Comparison of ENCODE assay signal across 20 mouse cellular contexts in genomic region chr5:102013781-102014180, GRCm38 (mm10). TPM values are rescaled to one million over a fixed set of nuclear protein-coding genes. Genes with fewer than 3 reads are reported as not detected.
DNase-seq lines count a peak whose midpoint lies in the region; ATAC-seq and TF ChIP-seq lines count a peak whose summit lies in the region.
"Had no signal": no experiment of that assay in that cellular context is flagged by ENCODE, and none has a peak within 500 bp of the region (broad histone marks: within the 10 kb centered on the region; RNA-seq: fewer than 3 reads in every experiment).

No protein-coding gene starts in this region.

- H3K36me3 ChIP-seq in hindbrain, embryonic 12.5 days: peaks cover 20% of the 10 kb centered on the region
- H3K36me3 ChIP-seq in hindbrain, embryonic 11.5 days (ENCODE audit: control insufficient read depth, insufficient read depth, low read length): no peaks in the 10 kb centered on the region
- no peaks in the 10 kb centered on the region for H3K36me3 ChIP-seq in kidney, adult 2 months (ENCODE audit: control insufficient read depth, insufficient read depth, low read length)
- peaks cover 8% of the 10 kb centered on the region for H3K36me3 ChIP-seq in kidney, embryonic 14.5 days (ENCODE audit: control insufficient read depth, insufficient read depth, low read length)
- peaks cover 3% of the 10 kb centered on the region; the same call in 1 of the 2 replicates for H3K36me3 ChIP-seq in midbrain, embryonic 16.5 days (ENCODE audit: control insufficient read depth, insufficient read depth, low read length)
- no peaks in the 10 kb centered on the region for H3K36me3 ChIP-seq in midbrain, embryonic 14.5 days (ENCODE audit: control insufficient read depth, insufficient read depth, low read length)
- H3K36me3 ChIP-seq in neural tube, embryonic 15.5 days: 0 out of 2 replicates have a peak, but pooled peaks cover under 1% of the 10 kb centered on the region

- 85% methylated on average over 7 of the region's 7 CpGs for WGBS in hindbrain, embryonic 12.5 days
- 88% methylated on average over 7 of the region's 7 CpGs for WGBS in hindbrain, embryonic 11.5 days
- WGBS in kidney, adult 2 months: 72% methylated on average over 7 of the region's 7 CpGs
- WGBS in kidney, embryonic 14.5 days: 96% methylated on average over 7 of the region's 7 CpGs
- WGBS in midbrain, embryonic 16.5 days: 74% methylated on average over 7 of the region's 7 CpGs
- WGBS in midbrain, embryonic 14.5 days: 79% methylated on average over 7 of the region's 7 CpGs
- WGBS in neural tube, embryonic 15.5 days: 81% methylated on average over 7 of the region's 7 CpGs

- TF ChIP-seq CTCF in kidney, adult 2 months (conservative IDR thresholded peaks at IDR 0.05; ENCODE audit: insufficient read depth, insufficient read length, low read depth, low read length): no peak

- no peak for TF ChIP-seq POLR2A in kidney, adult 2 months (IDR thresholded peaks at IDR 0.05; ENCODE audit: low read depth, low read length)

- H3K9ac ChIP-seq in hindbrain, embryonic 12.5 days: no peak overlapping the region
- H3K9ac ChIP-seq in hindbrain, embryonic 11.5 days (ENCODE audit: low read depth, low read length): no peak overlapping the region
- no peak overlapping the region for H3K9ac ChIP-seq in kidney, embryonic 14.5 days (ENCODE audit: low read depth, low read length)
- H3K9ac ChIP-seq in midbrain, embryonic 16.5 days (ENCODE audit: low read depth, low read length): no peak overlapping the region
- H3K9ac ChIP-seq in midbrain, embryonic 14.5 days (replicated peaks; ENCODE audit: low read length): no peak overlapping the region
- H3K9ac ChIP-seq in neural tube, embryonic 15.5 days (replicated peaks): no peak overlapping the region
- H3K9ac ChIP-seq: liver, embryonic 15.5 days; lung, embryonic 15.5 days had no signal

- no peaks in the 10 kb centered on the region; the same call in 1 of the 2 replicates for H3K9me3 ChIP-seq in hindbrain, embryonic 12.5 days (replicated peaks)
- H3K9me3 ChIP-seq in hindbrain, embryonic 11.5 days (ENCODE audit: control insufficient read depth, low read length): no peaks in the 10 kb centered on the region
- H3K9me3 ChIP-seq in kidney, embryonic 14.5 days (ENCODE audit: control insufficient read depth, low read length): no peaks in the 10 kb centered on the region
- no peaks in the 10 kb centered on the region for H3K9me3 ChIP-seq in midbrain, embryonic 16.5 days (replicated peaks; ENCODE audit: control insufficient read depth, low read length, poor library complexity, severe bottlenecking)
- no peaks in the 10 kb centered on the region for H3K9me3 ChIP-seq in midbrain, embryonic 14.5 days (ENCODE audit: control insufficient read depth, low read length)
- H3K9me3 ChIP-seq in neural tube, embryonic 15.5 days (replicated peaks): no peaks in the 10 kb centered on the region
- H3K9me3 ChIP-seq: limb, embryonic 10.5 days; liver, embryonic 15.5 days; lung, embryonic 15.5 days had no signal

- H3K4me3 ChIP-seq in hindbrain, embryonic 12.5 days: no peak overlapping the region
- H3K4me3 ChIP-seq in hindbrain, embryonic 11.5 days (ENCODE audit: low read depth, low read length): no peak overlapping the region
- no peak overlapping the region for H3K4me3 ChIP-seq in kidney, adult 2 months (ENCODE audit: insufficient read depth, low read depth, low read length)
- no peak overlapping the region for H3K4me3 ChIP-seq in kidney, embryonic 14.5 days (ENCODE audit: low read length)
- no peak overlapping the region for H3K4me3 ChIP-seq in midbrain, embryonic 16.5 days (ENCODE audit: low read depth, low read length)
- H3K4me3 ChIP-seq in midbrain, embryonic 14.5 days (replicated peaks; ENCODE audit: low read depth, low read length): no peak overlapping the region
- H3K4me3 ChIP-seq in neural tube, embryonic 15.5 days (replicated peaks): no peak overlapping the region
- H3K4me3 ChIP-seq: layer of hippocampus, adult 2 months; limb, embryonic 10.5 days; liver, embryonic 15.5 days; lung, embryonic 15.5 days had no signal

- no peak for DNase-seq in hindbrain, embryonic 11.5 days (ENCODE audit: low spot score)
- peak; percentile 57 for DNase-seq in kidney, adult 2 months
- no peak for DNase-seq in midbrain, embryonic 14.5 days
- DNase-seq in urinary bladder, adult 2 months (ENCODE audit: low spot score): no peak
- DNase-seq: adrenal gland, postnatal 14 days; cerebellum, adult 8-10 months; gastrocnemius, postnatal 10 days; heart, postnatal 10 days; liver; thymus, postnatal 14 days had no signal

- no peak overlapping the region for H3K4me2 ChIP-seq in hindbrain, embryonic 12.5 days (replicated peaks)
- H3K4me2 ChIP-seq in hindbrain, embryonic 11.5 days (replicated peaks; ENCODE audit: low read depth, low read length): no peak overlapping the region
- H3K4me2 ChIP-seq in kidney, embryonic 14.5 days (replicated peaks; ENCODE audit: low read depth, low read length): no peak overlapping the region
- H3K4me2 ChIP-seq in midbrain, embryonic 16.5 days (ENCODE audit: low read length): no peak overlapping the region
- H3K4me2 ChIP-seq in midbrain, embryonic 14.5 days (ENCODE audit: low read length): no peak overlapping the region
- H3K4me2 ChIP-seq in neural tube, embryonic 15.5 days: no peak overlapping the region
- H3K4me2 ChIP-seq: heart, embryonic 11.5 days; liver, embryonic 15.5 days; lung, embryonic 15.5 days had no signal

- no peak; the same call in 1 of the 2 replicates for ATAC-seq in hindbrain, embryonic 12.5 days (ENCODE audit: low FRiP score)
- no peak for ATAC-seq in hindbrain, embryonic 11.5 days (ENCODE audit: low FRiP score)
- ATAC-seq in kidney, embryonic 14.5 days (ENCODE audit: low FRiP score, low TSS enrichment): no peak
- no peak for ATAC-seq in midbrain, embryonic 16.5 days
- ATAC-seq in midbrain, embryonic 14.5 days (ENCODE audit: low FRiP score, low TSS enrichment): no peak
- ATAC-seq in neural tube, embryonic 15.5 days (ENCODE audit: low FRiP score): no peak

- H3K27ac ChIP-seq in hindbrain, embryonic 12.5 days: 0 out of 2 replicates have a peak overlapping the region, but pooled peaks have one; percentile 7
- no peak overlapping the region for H3K27ac ChIP-seq in hindbrain, embryonic 11.5 days (ENCODE audit: low read depth, low read length)
- H3K27ac ChIP-seq in kidney, adult 2 months (ENCODE audit: insufficient read depth, low read depth, low read length): no peak overlapping the region
- H3K27ac ChIP-seq in kidney, embryonic 14.5 days (ENCODE audit: low read depth, low read length): no peak overlapping the region
- 0 out of 2 replicates have a peak overlapping the region, but pooled peaks have one; percentile 32 for H3K27ac ChIP-seq in midbrain, embryonic 16.5 days (ENCODE audit: low read length)
- H3K27ac ChIP-seq in midbrain, embryonic 14.5 days (replicated peaks; ENCODE audit: low read depth, low read length): no peak overlapping the region
- 0 out of 2 replicates have a peak overlapping the region, but pooled peaks have one; percentile 29 for H3K27ac ChIP-seq in neural tube, embryonic 15.5 days (replicated peaks)
- H3K27ac ChIP-seq: kidney, postnatal 0 days; layer of hippocampus, adult 2 months; limb, embryonic 10.5 days; liver, embryonic 15.5 days; lung, embryonic 15.5 days had no signal

- peaks cover 7% of the 10 kb centered on the region; the same call in 1 of the 2 replicates for H3K4me1 ChIP-seq in hindbrain, embryonic 12.5 days
- H3K4me1 ChIP-seq in hindbrain, embryonic 11.5 days (replicated peaks; ENCODE audit: control insufficient read depth, insufficient read depth, low read length): no peaks in the 10 kb centered on the region
- peaks cover 20% of the 10 kb centered on the region; the same call in 1 of the 2 replicates for H3K4me1 ChIP-seq in kidney, adult 2 months (ENCODE audit: control insufficient read depth, insufficient read depth, low read length)
- no peaks in the 10 kb centered on the region for H3K4me1 ChIP-seq in kidney, embryonic 14.5 days (ENCODE audit: control insufficient read depth, insufficient read depth, low read length)
- H3K4me1 ChIP-seq in midbrain, embryonic 16.5 days (ENCODE audit: control insufficient read depth, insufficient read depth, low read length): peaks cover 3% of the 10 kb centered on the region; the same call in 1 of the 2 replicates
- H3K4me1 ChIP-seq in midbrain, embryonic 14.5 days (ENCODE audit: control insufficient read depth, insufficient read depth, low read length): no peaks in the 10 kb centered on the region
- H3K4me1 ChIP-seq in neural tube, embryonic 15.5 days: 0 out of 2 replicates have a peak, but pooled peaks cover 11% of the 10 kb centered on the region
- H3K4me1 ChIP-seq: limb, embryonic 10.5 days; lung, embryonic 15.5 days had no signal

- no peaks in the 10 kb centered on the region for H3K27me3 ChIP-seq in hindbrain, embryonic 12.5 days
- H3K27me3 ChIP-seq in hindbrain, embryonic 11.5 days (ENCODE audit: control insufficient read depth, insufficient read depth, low read length): no peaks in the 10 kb centered on the region
- no peaks in the 10 kb centered on the region for H3K27me3 ChIP-seq in kidney, adult 2 months (replicated peaks; ENCODE audit: control insufficient read depth, insufficient read depth, low read length)
- no peaks in the 10 kb centered on the region for H3K27me3 ChIP-seq in kidney, embryonic 14.5 days (ENCODE audit: control insufficient read depth, insufficient read depth, low read length)
- H3K27me3 ChIP-seq in midbrain, embryonic 16.5 days (ENCODE audit: control insufficient read depth, insufficient read depth, low read depth, low read length): no peaks in the 10 kb centered on the region
- no peaks in the 10 kb centered on the region for H3K27me3 ChIP-seq in midbrain, embryonic 14.5 days (ENCODE audit: control insufficient read depth, insufficient read depth, low read length)
- H3K27me3 ChIP-seq in neural tube, embryonic 15.5 days (replicated peaks): no peaks in the 10 kb centered on the region
- H3K27me3 ChIP-seq: liver, embryonic 15.5 days; lung, embryonic 15.5 days had no signal

RNA-seq across cellular contexts. Expression of gene Wdfy3, which starts 55.9 kb away (rescaled TPM):
- polyA plus RNA-seq in hindbrain, embryonic 12.5 days (2016; fragmentation: Nextera tagmentation; extraction: Ambion mirVana): 41.3 and 41.9 TPM in 2 replicates
- 25.9 and 33.2 TPM in 2 replicates for polyA plus RNA-seq in hindbrain, embryonic 11.5 days (2014; fragmentation: Nextera tagmentation; extraction: Ambion mirVana)
- polyA plus RNA-seq in kidney, adult 2 months (2012; rRNA removed): 39.7 and 49.2 TPM in 2 replicates
- polyA plus RNA-seq in kidney, embryonic 14.5 days (2014; fragmentation: Nextera tagmentation; extraction: Ambion mirVana): 20.2 and 27.7 TPM in 2 replicates
- 27.0 and 31.1 TPM in 2 replicates for polyA plus RNA-seq in midbrain, embryonic 16.5 days (2015; fragmentation: Nextera tagmentation; extraction: Ambion mirVana)
- 34.5 and 41.5 TPM in 2 replicates for polyA plus RNA-seq in midbrain, embryonic 14.5 days (2014; fragmentation: Nextera tagmentation; extraction: Ambion mirVana)
- 20.5 and 22.9 TPM in 2 replicates for polyA plus RNA-seq in neural tube, embryonic 15.5 days (2015; fragmentation: Nextera tagmentation; extraction: Ambion mirVana)
- polyA plus RNA-seq in urinary bladder, adult 2 months (2012; rRNA removed): 23.6 and 24.7 TPM in 2 replicates

Comparison
In these comparisons a context has a peak if more than half of its experiments do, and no peak if none do; other contexts are left out.
1. H3K27ac ChIP-seq: peak in hindbrain, embryonic 12.5 days (single experiment), midbrain, embryonic 16.5 days (single experiment) and neural tube, embryonic 15.5 days (single experiment); none in hindbrain, embryonic 11.5 days (single experiment), kidney, adult 2 months (single experiment), kidney, embryonic 14.5 days (single experiment) and midbrain, embryonic 14.5 days (single experiment).